Mouse (Mus musculus): ENCODE measurements around the gene Krtap5-4.

- no peak for TF ChIP-seq POLR2AphosphoS2 (IDR thresholded peaks at IDR 0.05; ENCODE audit: insufficient read length, low read depth)
- no peak for TF ChIP-seq POLR2A (IDR thresholded peaks at IDR 0.05; ENCODE audit: insufficient read length, low read depth)
- TF ChIP-seq E2F4 (IDR thresholded peaks at IDR 0.05; ENCODE audit: insufficient read depth), result no peak
- no peak for TF ChIP-seq TCF12 (IDR thresholded peaks at IDR 0.05; ENCODE audit: insufficient read depth, poor library complexity, severe bottlenecking)
- TF ChIP-seq MAX (IDR thresholded peaks at IDR 0.05; ENCODE audit: low read depth), result no peak
Observed at GRCm38 (mm10) chr7:142323396-142324117, 20.2 kb downstream of the Krtap5-4 start.
